Mouse (Mus musculus) frontal cortex, adult 2 months (tissue): ENCODE results near the gene AI464131. TPM values are rescaled to one million over a fixed set of nuclear protein-coding genes. Genes with fewer than 3 reads are reported as not detected.

Experiments used
- DNase-seq, 2 experiments: peaks; one replicate each; pipeline ENCODE4 v3.0.0; 2022; ENCODE audit warnings: low spot score in 1 of 2; ENCODE audit errors: extremely low spot score in 1 of 2
- polyA plus RNA-seq: library from polyadenylated mRNA; depleted of rRNA; stranded (reverse); fragments of >200 nt; gene quantifications from 2 replicates; pipeline ENCODE4 v1.2.3, GENCODE M21; 2012; rRNA removed

Gene AI464131
- 22.6 and 23.6 TPM in 2 replicates for polyA plus RNA-seq

GRCm38 (mm10) chr4:41502986-41503412 lies at the start of gene AI464131:
Gene AI464131, minus strand, starts transcription at chr4:41503076.
- DNase-seq, result peak; percentile 91 to 95

GRCm38 (mm10) chr4:41552529-41552928 lies 49.7 kb upstream of the AI464131 start:
- peak in 1 of 2 experiments; percentile 88 for DNase-seq

- DNase-seq, result no peak
Measured at GRCm38 (mm10) chr4:41547086-41547485, 44.2 kb upstream of the AI464131 start.

- peak in 1 of 2 experiments; percentile 41 for DNase-seq
Measured at GRCm38 (mm10) chr4:41545985-41546384, 43.1 kb upstream of the AI464131 start.

GRCm38 (mm10) chr4:41542136-41542535 lies 39.3 kb upstream of the AI464131 start:
- no peak for DNase-seq

GRCm38 (mm10) chr4:41534866-41535265 lies 32.0 kb upstream of the AI464131 start:
- no peak for DNase-seq

GRCm38 (mm10) chr4:41532420-41532819 lies 29.5 kb upstream of the AI464131 start:
- no peak for DNase-seq

- no peak for DNase-seq
Measured at GRCm38 (mm10) chr4:41527996-41528395, 25.1 kb upstream of the AI464131 start.

GRCm38 (mm10) chr4:41527076-41527475 lies 24.2 kb upstream of the AI464131 start:
- DNase-seq, result no peak

GRCm38 (mm10) chr4:41526553-41526952 lies 23.7 kb upstream of the AI464131 start:
- DNase-seq, result no peak

- DNase-seq, result no peak
Measured at GRCm38 (mm10) chr4:41524829-41525228, 22.0 kb upstream of the AI464131 start.

GRCm38 (mm10) chr4:41523839-41524238 lies 21.0 kb upstream of the AI464131 start:
- DNase-seq, result no peak

GRCm38 (mm10) chr4:41522788-41523187 lies 19.9 kb upstream of the AI464131 start:
- DNase-seq, result peak in 1 of 2 experiments; percentile 85

GRCm38 (mm10) chr4:41522136-41522535 lies 19.3 kb upstream of the AI464131 start:
- no peak for DNase-seq

- no peak for DNase-seq
Measured at GRCm38 (mm10) chr4:41520641-41521040, 17.8 kb upstream of the AI464131 start.

GRCm38 (mm10) chr4:41519195-41519594 lies 16.3 kb upstream of the AI464131 start:
- DNase-seq, result no peak

- no peak for DNase-seq
Measured at GRCm38 (mm10) chr4:41518349-41518748, 15.5 kb upstream of the AI464131 start.

GRCm38 (mm10) chr4:41517233-41517632 lies 14.4 kb upstream of the AI464131 start, which contains the start of gene 1110017D15Rik:
Gene 1110017D15Rik, minus strand, starts transcription at chr4:41517333.
- no peak for DNase-seq

- no peak for DNase-seq
Measured at GRCm38 (mm10) chr4:41513714-41514113, 10.8 kb upstream of the AI464131 start.

GRCm38 (mm10) chr4:41513309-41513708 lies 10.4 kb upstream of the AI464131 start:
- no peak for DNase-seq

- DNase-seq, result no peak
Measured at GRCm38 (mm10) chr4:41507998-41508397, 5.1 kb upstream of the AI464131 start.

- DNase-seq, result no peak
Measured at GRCm38 (mm10) chr4:41507326-41507924, 4.5 kb upstream of the AI464131 start.

GRCm38 (mm10) chr4:41506906-41507305 lies 4.0 kb upstream of the AI464131 start:
- peak; percentile 68 to 87 for DNase-seq
